Mouse (Mus musculus) midbrain, postnatal 0 days (tissue): Measurements from ENCODE around the gene Ube2n. TPM values are rescaled to one million over a fixed set of nuclear protein-coding genes. Genes with fewer than 3 reads are reported as not detected.

ENCODE experiments used
- ATAC-seq: fragments of 200-750 bp; cut with Nextera tagmentation; 2 replicates; pipeline ENCODE4 v1.8.0; 2017; ENCODE audit warnings: moderate number of reproducible peaks, mild to moderate bottlenecking, moderate TSS enrichment, moderate library complexity; ENCODE audit not compliant: low FRiP score
- DNase-seq: peaks from one replicate; pipeline ENCODE4 v3.0.0-alpha.2; 2015; ENCODE audit warnings: low spot score
- H3K27ac ChIP-seq: fragments of 300-500 bp; sonication (generic); 2 replicates; pipeline ENCODE4 v1.5.1; 2014; ENCODE audit warnings: low read depth, mild to moderate bottlenecking, low read length, mixed read lengths
- H3K27me3 ChIP-seq: fragments of 300-500 bp; sonication (generic); 2 replicates; pipeline ENCODE4 v1.6.1; 2014; ENCODE audit warnings: low read length, control low read depth, mixed read lengths; ENCODE audit not compliant: insufficient read depth
- H3K36me3 ChIP-seq: fragments of 300-500 bp; sonication (generic); 2 replicates; pipeline ENCODE4 v1.6.1; 2014; ENCODE audit warnings: low read length, control low read depth, mixed read lengths; ENCODE audit not compliant: insufficient read depth
- H3K4me1 ChIP-seq: fragments of 300-500 bp; sonication (generic); 2 replicates; pipeline ENCODE4 v1.6.1; 2014; ENCODE audit warnings: mild to moderate bottlenecking, control low read depth, antibody characterized with exemption, low read length, mixed read lengths; ENCODE audit not compliant: insufficient read depth
- H3K4me2 ChIP-seq: fragments of 300-500 bp; sonication (generic); 2 replicates; pipeline ENCODE4 v1.6.1; 2014; ENCODE audit warnings: low read depth, mild to moderate bottlenecking, low read length, mixed read lengths; ENCODE audit not compliant: poor library complexity, severe bottlenecking
- H3K4me3 ChIP-seq: fragments of 300-500 bp; sonication (generic); 2 replicates; pipeline ENCODE4 v1.5.1; 2014; ENCODE audit warnings: low read depth, mild to moderate bottlenecking, low read length, moderate library complexity
- H3K9ac ChIP-seq: fragments of 300-500 bp; sonication (generic); replicated peaks from 2 replicates; pipeline ENCODE4 v1.6.1; 2014; ENCODE audit warnings: mild to moderate bottlenecking, low read length, moderate library complexity, mixed read lengths; ENCODE audit not compliant: poor library complexity, severe bottlenecking
- H3K9me3 ChIP-seq: fragments of 300-500 bp; sonication (generic); 2 replicates; pipeline ENCODE4 v1.6.1; 2016; ENCODE audit warnings: low read length, control low read depth
- CTCF ChIP-seq: IDR thresholded peaks from 2 replicates; pipeline ENCODE4 v1.5.1; 2016; ENCODE audit warnings: antibody characterized with exemption, mild to moderate bottlenecking
- WGBS: fragments of 180-500 bp; shearing (Covaris S2); extraction: QIAGEN DNeasy Blood & Tissue Kit; methylation state at CpG from one replicate; pipeline ENCODE4 v1.1.7; 2014; 5-methylcytosine and 5-hydroxymethylcytosine counted together
- polyA plus RNA-seq: library from polyadenylated mRNA; unstranded; fragments of >200 nt; fragmentation: Nextera tagmentation; extraction: Ambion mirVana; gene quantifications from 2 replicates; pipeline ENCODE4 v1.2.1, GENCODE M21; 2015
- total RNA-seq: library from RNA; depleted of rRNA; stranded (reverse); fragments of >200 nt; gene quantifications from 2 replicates; pipeline ENCODE4 v1.2.3, GENCODE M21; 2014

Gene Ube2n
- total and polyA plus RNA-seq, 2 experiments from 2014 or later = 230 to 322 TPM

DNA sequence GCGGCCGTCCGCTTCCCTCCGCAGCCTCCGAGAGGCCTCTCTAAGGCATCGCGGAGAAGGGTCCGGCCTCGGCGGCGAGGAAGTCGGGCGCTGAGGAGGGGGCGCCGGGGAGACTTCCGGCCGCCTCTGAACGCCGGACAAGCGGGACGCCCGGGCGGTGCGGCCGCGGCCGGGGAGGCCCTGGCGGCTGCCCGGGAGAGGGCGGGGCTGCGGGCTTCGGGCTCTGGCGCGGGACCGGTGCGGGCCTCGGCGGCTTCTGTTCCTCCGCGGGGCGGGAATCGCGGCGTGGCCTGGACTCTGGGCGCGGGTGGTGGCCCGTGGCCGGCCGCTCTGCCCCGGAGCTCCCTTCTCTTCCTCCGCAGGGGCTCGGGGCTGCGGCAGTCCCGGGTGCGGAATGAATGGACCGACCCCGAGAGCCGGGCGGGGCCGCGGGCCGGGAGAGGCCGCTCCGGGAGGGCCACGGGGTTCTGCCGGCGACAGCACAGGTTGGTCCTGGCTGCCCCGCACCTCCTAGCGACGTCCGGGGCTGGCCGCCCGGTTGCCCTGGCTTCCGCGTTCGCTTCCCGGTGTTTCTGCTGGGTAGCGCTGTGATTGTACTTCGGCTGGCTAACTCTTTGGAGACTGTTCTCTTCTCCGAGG lies 467 bp downstream of the Ube2n start:
- Histone ChIP-seq H3K27ac (peak overlapping the region; percentile 95), H3K4me2 (peak overlapping the region; percentile 61), H3K9ac (peak overlapping the region; percentile 93), H3K27me3 (no peaks in the 10 kb centered on the region), H3K4me1 (0 out of 2 replicates have a peak, but pooled peaks cover 2% of the 10 kb centered on the region), H3K4me3 (peak overlapping the region; percentile 88), H3K9me3 (no peaks in the 10 kb centered on the region), H3K36me3 (no peaks in the 10 kb centered on the region)
- WGBS = under 1% methylated on average over 54 of the region's 80 CpGs
- ATAC-seq (peak; percentile 67; the same call in 1 of the 2 replicates), DNase-seq (peak; percentile 15)
- TF ChIP-seq CTCF = no peak

DNA sequence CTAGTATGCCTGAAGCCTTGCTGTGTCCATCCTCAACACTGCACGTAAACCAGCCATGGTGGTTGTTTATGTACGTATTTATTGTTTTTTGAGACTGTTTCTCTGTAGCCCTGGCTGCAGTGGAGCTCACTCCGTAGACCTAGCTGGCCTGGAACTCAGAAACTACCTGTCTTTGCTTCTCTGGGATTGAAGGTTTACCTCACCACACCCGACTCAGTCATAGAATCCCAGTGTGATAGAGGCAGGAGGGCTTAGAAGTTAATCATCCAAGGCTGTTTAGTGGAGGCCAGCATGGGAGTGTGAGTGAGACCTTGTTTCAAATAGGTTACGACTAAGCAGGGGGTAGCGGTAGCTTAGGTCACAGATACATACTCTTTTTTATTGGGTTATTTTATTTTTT lies 2.7 kb downstream of the Ube2n start:
- DNase-seq (no peak), ATAC-seq (no peak)
- Histone ChIP-seq H3K9ac (no peak overlapping the region), H3K27ac (no peak overlapping the region), H3K4me3 (no peak overlapping the region), H3K4me2 (no peak overlapping the region), H3K4me1 (0 out of 2 replicates have a peak, but pooled peaks cover 2% of the 10 kb centered on the region), H3K27me3 (no peaks in the 10 kb centered on the region), H3K9me3 (no peaks in the 10 kb centered on the region), H3K36me3 (no peaks in the 10 kb centered on the region)
- 95% methylated on average over 6 of the region's 6 CpGs for WGBS
- no peak for TF ChIP-seq CTCF

DNA sequence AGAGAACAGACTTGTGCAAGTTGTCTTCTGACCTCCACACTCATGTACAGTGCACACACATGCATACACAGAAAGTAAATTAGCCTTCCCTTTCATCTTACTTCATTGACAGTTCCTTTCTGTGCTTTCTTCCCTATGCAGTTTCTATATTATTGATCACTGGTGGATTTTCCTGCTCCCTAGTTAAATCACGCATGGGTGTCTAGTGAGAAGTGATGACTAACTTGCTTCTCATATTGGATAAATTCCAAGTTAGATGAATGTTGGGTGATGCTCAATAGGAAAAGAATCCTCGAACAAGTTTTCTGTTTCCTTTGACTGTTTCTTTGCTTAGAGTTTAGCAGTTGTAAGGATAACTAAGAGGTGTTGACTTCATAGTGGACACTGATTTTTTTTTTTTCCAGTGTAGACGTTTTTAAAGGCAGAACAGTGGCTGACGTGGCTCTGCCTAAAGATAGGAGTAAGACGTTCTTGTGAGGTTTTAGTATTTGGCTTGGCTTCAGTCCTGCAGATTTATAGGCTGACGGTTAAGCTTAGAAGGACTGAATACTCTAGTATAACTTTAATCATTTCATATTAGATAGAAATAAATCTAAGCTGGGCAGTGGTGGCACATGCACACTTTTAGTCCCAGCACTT lies 10.2 kb downstream of the Ube2n start:
- Histone ChIP-seq H3K36me3 (no peaks in the 10 kb centered on the region), H3K9me3 (no peaks in the 10 kb centered on the region), H3K4me2 (no peak overlapping the region), H3K4me3 (no peak overlapping the region), H3K9ac (no peak overlapping the region), H3K27me3 (no peaks in the 10 kb centered on the region), H3K27ac (no peak overlapping the region), H3K4me1 (no peaks in the 10 kb centered on the region)
- TF ChIP-seq CTCF = no peak
- ATAC-seq = no peak
- DNase-seq = no peak
- 86% methylated on average over 6 of the region's 6 CpGs for WGBS

DNA sequence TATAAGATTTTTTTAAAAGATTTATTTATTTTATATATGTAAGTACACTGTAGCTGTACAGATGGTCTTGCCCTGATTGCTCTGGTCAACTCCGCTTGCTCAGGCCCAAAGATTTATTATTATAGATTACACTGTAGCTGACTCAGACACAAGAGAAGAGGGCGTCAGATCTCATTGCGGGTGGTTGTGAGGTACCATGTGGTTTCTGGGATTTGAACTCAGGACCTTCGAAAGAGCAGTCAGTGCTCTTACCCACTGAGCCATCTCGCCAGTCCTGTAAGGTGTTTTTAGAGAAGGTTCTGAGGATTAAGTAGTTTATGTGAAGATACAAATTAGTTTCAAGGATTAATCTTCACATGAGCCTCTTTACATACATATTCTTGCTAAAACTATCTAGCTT lies 10.9 kb downstream of the Ube2n start:
- no peak for TF ChIP-seq CTCF
- Histone ChIP-seq H3K9ac (no peak overlapping the region), H3K4me3 (no peak overlapping the region), H3K36me3 (no peaks in the 10 kb centered on the region), H3K27ac (no peak overlapping the region), H3K9me3 (no peaks in the 10 kb centered on the region), H3K27me3 (no peaks in the 10 kb centered on the region), H3K4me1 (no peaks in the 10 kb centered on the region), H3K4me2 (no peak overlapping the region)
- 98% methylated on average over 5 of the region's 5 CpGs for WGBS
- DNase-seq (no peak), ATAC-seq (no peak)

DNA sequence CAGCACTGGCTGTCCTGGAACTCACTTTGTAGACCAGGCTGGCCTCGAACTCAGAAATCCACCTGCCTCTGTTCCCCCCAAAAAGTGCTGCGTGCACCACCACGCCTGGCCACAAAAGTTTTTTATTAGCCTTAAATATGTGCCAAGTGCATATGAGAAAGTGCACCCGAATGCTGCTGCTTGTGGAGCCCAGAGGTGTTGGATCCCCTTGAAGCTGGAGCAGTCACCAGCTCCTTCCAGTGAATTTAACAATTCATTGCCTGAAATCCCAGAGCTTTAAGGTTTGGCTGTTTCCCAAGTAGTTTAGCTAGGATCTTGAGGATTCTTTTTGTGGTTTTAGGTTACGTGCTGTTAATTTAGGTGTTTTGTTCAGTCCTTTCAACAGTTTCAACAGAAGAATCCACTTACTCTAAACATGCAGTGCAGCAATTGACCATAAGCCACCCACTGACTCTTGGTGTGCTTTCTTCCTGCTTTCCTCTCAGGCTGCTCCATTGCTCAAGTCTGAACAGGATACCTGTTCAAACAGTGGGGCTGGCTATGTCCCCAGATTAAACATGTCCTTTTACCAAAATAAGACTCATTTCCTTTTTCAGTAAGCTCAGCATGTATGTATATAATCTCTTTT lies 11.7 kb downstream of the Ube2n start:
- Histone ChIP-seq H3K27me3 (no peaks in the 10 kb centered on the region), H3K9ac (no peak overlapping the region), H3K4me2 (no peak overlapping the region), H3K27ac (no peak overlapping the region), H3K36me3 (no peaks in the 10 kb centered on the region), H3K4me1 (no peaks in the 10 kb centered on the region), H3K4me3 (no peak overlapping the region), H3K9me3 (no peaks in the 10 kb centered on the region)
- DNase-seq (no peak), ATAC-seq (no peak)
- no peak for TF ChIP-seq CTCF
- WGBS = 76% methylated on average over 5 of the region's 5 CpGs

DNA sequence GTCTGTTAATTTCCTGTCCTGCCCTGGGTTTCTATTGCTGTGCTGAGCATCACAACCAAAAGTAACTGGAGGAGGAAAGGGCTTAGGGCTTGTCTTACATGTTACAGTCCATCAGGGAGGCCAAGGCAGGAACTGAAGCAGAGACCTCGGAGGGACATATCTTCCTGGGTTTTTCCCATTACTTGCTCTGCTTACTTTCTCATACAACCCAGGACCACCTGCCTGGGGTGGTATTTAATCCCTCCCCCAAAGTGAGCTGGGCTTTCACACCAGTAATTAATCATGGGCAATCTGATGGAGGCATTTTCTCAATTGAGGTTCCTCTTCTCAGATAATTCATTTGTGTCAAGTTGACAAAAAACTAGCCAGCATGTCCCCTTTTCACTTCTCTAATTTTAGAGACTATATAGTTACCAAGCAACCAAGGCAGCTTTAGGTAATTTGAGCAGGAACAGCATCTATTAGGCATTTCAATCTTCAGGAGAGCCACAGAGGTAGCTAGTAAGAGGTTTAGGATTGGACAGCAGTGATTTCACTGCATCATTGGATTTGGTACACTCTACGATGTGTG lies 15.7 kb downstream of the Ube2n start:
- ATAC-seq (no peak), DNase-seq (no peak)
- Histone ChIP-seq H3K27me3 (no peaks in the 10 kb centered on the region), H3K9ac (no peak overlapping the region), H3K9me3 (no peaks in the 10 kb centered on the region), H3K4me2 (no peak overlapping the region), H3K4me3 (no peak overlapping the region), H3K4me1 (no peaks in the 10 kb centered on the region), H3K36me3 (no peaks in the 10 kb centered on the region), H3K27ac (no peak overlapping the region)
- TF ChIP-seq CTCF = no peak
- WGBS = 61% methylated on average over 2 of the region's 2 CpGs
